Mouse (Mus musculus) limb, embryonic 11.5 days (tissue): ENCODE measurements around the gene Adk. TPM values are rescaled to one million over a fixed set of nuclear protein-coding genes. Genes with fewer than 3 reads are reported as not detected.

Source experiments
- ATAC-seq: fragments of 200-750 bp; cut with Nextera tagmentation; 2 replicates; pipeline ENCODE4 v1.8.0; 2017; ENCODE audit warnings: low read depth; ENCODE audit not compliant: insufficient number of reproducible peaks, low FRiP score, low TSS enrichment
- DNase-seq: peaks from one replicate; pipeline ENCODE4 v3.0.0-alpha.2; 2015; ENCODE audit warnings: low spot score
- H3K27ac ChIP-seq: fragments of 300-500 bp; sonication (generic); replicated peaks from 2 replicates; pipeline ENCODE4 v1.5.1; 2014; ENCODE audit warnings: low read depth, mild to moderate bottlenecking, low read length
- H3K27me3 ChIP-seq: fragments of 300-500 bp; sonication (generic); 2 replicates; pipeline ENCODE4 v1.6.1; 2014; ENCODE audit warnings: mild to moderate bottlenecking, low read length, mixed read lengths; ENCODE audit not compliant: control insufficient read depth, insufficient read depth
- H3K36me3 ChIP-seq: fragments of 300-500 bp; sonication (generic); 2 replicates; pipeline ENCODE4 v1.6.1; 2014; ENCODE audit warnings: mild to moderate bottlenecking, low read length, moderate library complexity, mixed read lengths; ENCODE audit not compliant: control insufficient read depth, insufficient read depth
- H3K4me1 ChIP-seq: fragments of 300-500 bp; sonication (generic); 2 replicates; pipeline ENCODE4 v1.6.1; 2014; ENCODE audit warnings: low read length, mixed read lengths; ENCODE audit not compliant: control insufficient read depth, insufficient read depth
- H3K4me2 ChIP-seq: fragments of 300-500 bp; sonication (generic); 2 replicates; pipeline ENCODE4 v1.6.1; 2014; ENCODE audit warnings: low read depth, mild to moderate bottlenecking, moderate library complexity; ENCODE audit not compliant: severe bottlenecking
- H3K4me3 ChIP-seq: fragments of 300-500 bp; sonication (generic); 2 replicates; pipeline ENCODE4 v1.5.1; 2014; ENCODE audit warnings: low read depth, low read length
- H3K9ac ChIP-seq: fragments of 300-500 bp; sonication (generic); 2 replicates; pipeline ENCODE4 v1.6.1; 2014; ENCODE audit warnings: mild to moderate bottlenecking, low read length
- H3K9me3 ChIP-seq: fragments of 300-500 bp; sonication (generic); 2 replicates; pipeline ENCODE4 v1.6.1; 2016; ENCODE audit warnings: low read length; ENCODE audit not compliant: control insufficient read depth
- WGBS: fragments of 180-500 bp; shearing (Covaris S2); extraction: QIAGEN DNeasy Blood & Tissue Kit; methylation state at CpG from one replicate; pipeline ENCODE4 v1.1.7; 2014; 5-methylcytosine and 5-hydroxymethylcytosine counted together
- polyA plus RNA-seq: library from polyadenylated mRNA; unstranded; fragments of >200 nt; fragmentation: Nextera tagmentation; extraction: Ambion mirVana; gene quantifications from 2 replicates; pipeline ENCODE4 v1.2.1, GENCODE M21; 2014

Adk gene
- polyA plus RNA-seq, 1 experiment from 2014 or later = 149 TPM

DNA sequence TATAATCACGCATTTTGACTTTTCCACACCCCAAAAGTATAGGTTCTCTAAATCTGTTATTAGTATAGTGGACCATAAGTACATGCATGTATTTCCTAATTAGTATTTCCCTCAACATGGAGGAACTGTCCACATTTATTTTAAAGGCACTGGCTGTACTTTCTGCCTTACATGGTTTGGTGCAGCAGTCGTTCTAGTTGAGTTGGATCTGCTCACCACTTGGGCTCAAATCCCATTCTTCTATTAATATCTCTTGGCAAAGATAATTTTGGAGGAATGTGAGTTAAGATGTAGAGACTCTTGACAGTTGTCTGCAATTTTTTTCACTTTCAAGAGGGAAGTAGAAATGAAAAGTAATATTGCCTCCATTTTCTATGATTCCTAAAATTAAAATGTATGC, 314.7 kb downstream of the Adk start:
- DNase-seq (no peak), ATAC-seq (no peak)
- no peaks in the 10 kb centered on the region for H3K36me3 ChIP-seq
- H3K27ac ChIP-seq = no peak overlapping the region
- H3K4me2 ChIP-seq = no peak overlapping the region
- 95% methylated on average over 2 of the region's 2 CpGs for WGBS
- H3K9me3 ChIP-seq = no peaks in the 10 kb centered on the region
- no peak overlapping the region for H3K4me3 ChIP-seq
- H3K4me1 ChIP-seq = no peaks in the 10 kb centered on the region; the same call in 1 of the 2 replicates
- no peak overlapping the region for H3K9ac ChIP-seq
- H3K27me3 ChIP-seq = no peaks in the 10 kb centered on the region

DNA sequence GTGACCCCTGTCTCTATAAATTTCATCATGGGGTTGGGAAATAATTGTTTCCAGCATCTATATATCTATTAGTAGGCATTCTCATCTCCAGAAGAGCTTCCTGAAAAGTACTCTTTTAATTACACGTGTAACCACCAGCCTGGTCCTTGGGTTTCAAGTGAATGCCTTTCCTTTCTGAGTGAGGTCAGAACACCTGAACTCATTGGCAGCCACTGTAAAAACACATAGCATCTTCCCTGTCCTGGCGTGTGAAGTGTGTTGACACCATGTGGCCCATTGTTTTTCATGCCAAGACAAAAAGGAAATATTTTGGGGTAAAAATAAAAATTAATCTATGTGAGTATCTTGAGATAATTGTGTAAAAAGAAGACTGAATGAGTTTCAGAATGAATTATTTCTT, 316.2 kb downstream of the Adk start:
- H3K4me1 ChIP-seq = no peaks in the 10 kb centered on the region; the same call in 1 of the 2 replicates
- H3K9me3 ChIP-seq = no peaks in the 10 kb centered on the region
- DNase-seq (no peak), ATAC-seq (no peak)
- H3K9ac ChIP-seq = no peak overlapping the region
- no peaks in the 10 kb centered on the region for H3K27me3 ChIP-seq
- H3K4me2 ChIP-seq = no peak overlapping the region
- H3K27ac ChIP-seq = 0 out of 2 replicates have a peak overlapping the region, but pooled peaks have one; percentile 4
- no peaks in the 10 kb centered on the region for H3K36me3 ChIP-seq
- WGBS = 74% methylated on average over 2 of the region's 2 CpGs
- no peak overlapping the region for H3K4me3 ChIP-seq

DNA sequence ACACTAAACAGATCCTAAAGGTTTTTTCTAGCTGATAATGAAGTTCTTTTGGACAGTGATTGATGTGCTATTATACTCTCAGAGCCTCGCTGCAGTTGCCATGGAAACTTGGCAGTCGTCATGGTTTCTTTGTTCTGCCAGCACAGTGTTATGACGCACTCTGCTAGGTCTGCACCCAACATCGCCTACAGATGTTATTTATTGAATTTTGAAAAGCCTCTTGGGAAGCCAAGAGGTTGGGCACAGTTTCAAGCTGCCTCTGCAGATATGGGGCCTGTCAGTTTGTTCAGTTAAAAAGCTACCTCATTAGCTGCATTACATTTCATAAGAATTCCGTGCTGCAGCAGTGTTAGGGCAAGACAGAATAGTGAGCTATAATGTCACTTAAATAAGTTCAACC, 316.8 kb downstream of the Adk start:
- Histone ChIP-seq H3K4me3 (no peak overlapping the region), H3K4me2 (no peak overlapping the region), H3K4me1 (no peaks in the 10 kb centered on the region; the same call in 1 of the 2 replicates), H3K27me3 (no peaks in the 10 kb centered on the region), H3K9ac (no peak overlapping the region), H3K36me3 (no peaks in the 10 kb centered on the region), H3K27ac (no peak overlapping the region; the same call in 1 of the 2 replicates), H3K9me3 (no peaks in the 10 kb centered on the region)
- DNase-seq = peak; percentile 74
- WGBS = 9% methylated on average over 5 of the region's 5 CpGs
- peak; percentile 68; the same call in 1 of the 2 replicates for ATAC-seq

DNA sequence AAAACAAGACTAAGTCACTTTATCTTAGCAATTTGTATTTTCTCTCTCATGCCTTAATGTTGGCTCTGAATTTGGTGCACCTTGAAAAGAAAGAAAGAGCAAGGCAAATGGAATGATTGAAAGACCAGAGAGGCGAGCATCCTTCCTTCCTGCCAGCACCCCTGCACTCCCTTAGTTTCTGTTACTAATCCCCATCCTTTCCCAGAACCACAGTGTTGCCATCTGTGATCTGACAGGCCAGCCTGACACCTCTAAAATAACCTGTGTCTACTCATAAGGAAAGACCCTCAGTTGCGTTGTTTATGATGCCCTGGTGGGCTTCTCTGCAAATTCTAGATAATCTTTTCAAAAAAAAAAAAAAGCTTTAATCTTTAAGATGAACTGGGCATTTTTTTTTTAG, 319.6 kb downstream of the Adk start:
- WGBS = 36% methylated on average over 2 of the region's 2 CpGs
- no peaks in the 10 kb centered on the region; the same call in 1 of the 2 replicates for H3K4me1 ChIP-seq
- no peak for DNase-seq
- no peak overlapping the region for H3K9ac ChIP-seq
- H3K36me3 ChIP-seq = no peaks in the 10 kb centered on the region
- H3K27me3 ChIP-seq = no peaks in the 10 kb centered on the region
- no peak for ATAC-seq
- no peaks in the 10 kb centered on the region for H3K9me3 ChIP-seq
- no peak overlapping the region for H3K27ac ChIP-seq
- no peak overlapping the region for H3K4me2 ChIP-seq
- no peak overlapping the region for H3K4me3 ChIP-seq

- no peaks in the 10 kb centered on the region for H3K9me3 ChIP-seq
- no peak overlapping the region for H3K4me2 ChIP-seq
- no peaks in the 10 kb centered on the region; the same call in 1 of the 2 replicates for H3K4me1 ChIP-seq
- ATAC-seq (no peak), DNase-seq (no peak)
- H3K36me3 ChIP-seq = no peaks in the 10 kb centered on the region
- H3K27ac ChIP-seq = no peak overlapping the region
- H3K9ac ChIP-seq = no peak overlapping the region
- WGBS = 87% methylated on average over 5 of the region's 5 CpGs
- no peaks in the 10 kb centered on the region for H3K27me3 ChIP-seq
- no peak overlapping the region for H3K4me3 ChIP-seq
Measured at GRCm38 (mm10) chr14:21372689-21373088, 320.3 kb downstream of the Adk start.

DNA sequence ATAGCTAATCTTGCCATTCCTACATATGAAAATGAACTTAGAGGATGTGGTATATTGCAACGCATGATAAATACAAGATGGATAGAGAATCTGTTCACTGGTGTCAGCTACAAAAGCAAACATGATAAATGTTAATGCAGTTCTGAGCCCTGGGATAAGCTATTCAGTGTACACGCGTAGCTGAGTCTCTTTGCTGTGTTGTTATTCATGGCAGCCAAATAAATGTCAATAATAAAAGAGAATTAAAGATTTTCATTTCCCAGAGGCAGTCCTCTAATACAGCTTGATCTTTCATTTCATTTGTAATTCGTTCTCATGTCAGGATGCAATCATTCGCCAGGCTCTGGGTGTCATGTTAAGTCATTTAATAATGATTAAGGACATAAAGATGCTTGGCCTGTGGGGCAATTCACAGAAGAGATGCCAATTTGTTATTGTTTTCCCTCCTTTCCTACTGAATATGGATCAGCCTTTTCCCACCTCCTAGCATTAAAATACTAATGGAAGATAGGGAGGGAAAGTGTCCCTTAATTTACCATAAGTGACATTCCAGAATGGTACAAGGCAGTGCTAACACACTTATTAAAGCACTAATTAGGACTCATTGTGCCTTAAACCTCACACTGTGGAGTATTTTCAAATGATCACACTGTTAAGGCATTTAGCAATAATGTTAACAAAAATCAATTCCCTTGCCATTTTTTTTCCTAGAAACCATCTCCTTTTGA, 331.5 kb downstream of the Adk start:
- no peak overlapping the region for H3K9ac ChIP-seq
- H3K4me3 ChIP-seq = no peak overlapping the region
- 96% methylated on average over 5 of the region's 5 CpGs for WGBS
- no peaks in the 10 kb centered on the region for H3K4me1 ChIP-seq
- H3K4me2 ChIP-seq = no peak overlapping the region
- H3K27me3 ChIP-seq = no peaks in the 10 kb centered on the region
- H3K9me3 ChIP-seq = no peaks in the 10 kb centered on the region
- peaks cover 3% of the 10 kb centered on the region; the same call in 1 of the 2 replicates for H3K36me3 ChIP-seq
- ATAC-seq (no peak), DNase-seq (no peak)
- H3K27ac ChIP-seq = no peak overlapping the region

GRCm38 (mm10) chr14:21399506-21399905, 347.1 kb downstream of the Adk start:
- H3K36me3 ChIP-seq = no peaks in the 10 kb centered on the region
- no peaks in the 10 kb centered on the region for H3K9me3 ChIP-seq
- DNase-seq (no peak), ATAC-seq (no peak)
- H3K27ac ChIP-seq = no peak overlapping the region
- H3K9ac ChIP-seq = no peak overlapping the region
- 93% methylated on average over 7 of the region's 7 CpGs for WGBS
- no peaks in the 10 kb centered on the region for H3K27me3 ChIP-seq
- no peak overlapping the region for H3K4me3 ChIP-seq
- H3K4me1 ChIP-seq = 0 out of 2 replicates have a peak, but pooled peaks cover 10% of the 10 kb centered on the region
- H3K4me2 ChIP-seq = no peak overlapping the region

- H3K27ac ChIP-seq = 0 out of 2 replicates have a peak overlapping the region, but pooled peaks have one; percentile 5
- no peaks in the 10 kb centered on the region for H3K27me3 ChIP-seq
- H3K4me3 ChIP-seq = no peak overlapping the region
- no peak overlapping the region for H3K4me2 ChIP-seq
- 49% methylated on average over 8 of the region's 8 CpGs for WGBS
- H3K4me1 ChIP-seq = 0 out of 2 replicates have a peak, but pooled peaks cover 10% of the 10 kb centered on the region
- no peaks in the 10 kb centered on the region for H3K36me3 ChIP-seq
- DNase-seq = no peak
- ATAC-seq = no peak
- H3K9me3 ChIP-seq = no peaks in the 10 kb centered on the region
- no peak overlapping the region for H3K9ac ChIP-seq
Measured at GRCm38 (mm10) chr14:21402157-21402601, 349.8 kb downstream of the Adk start.
